Mouse (Mus musculus): Measurements from ENCODE around the gene Crygc. TPM values are rescaled to one million over a fixed set of nuclear protein-coding genes. Genes with fewer than 3 reads are reported as not detected.

Gene Crygc
- total RNA-seq, 1 experiment, result 1.3 TPM

DNA sequence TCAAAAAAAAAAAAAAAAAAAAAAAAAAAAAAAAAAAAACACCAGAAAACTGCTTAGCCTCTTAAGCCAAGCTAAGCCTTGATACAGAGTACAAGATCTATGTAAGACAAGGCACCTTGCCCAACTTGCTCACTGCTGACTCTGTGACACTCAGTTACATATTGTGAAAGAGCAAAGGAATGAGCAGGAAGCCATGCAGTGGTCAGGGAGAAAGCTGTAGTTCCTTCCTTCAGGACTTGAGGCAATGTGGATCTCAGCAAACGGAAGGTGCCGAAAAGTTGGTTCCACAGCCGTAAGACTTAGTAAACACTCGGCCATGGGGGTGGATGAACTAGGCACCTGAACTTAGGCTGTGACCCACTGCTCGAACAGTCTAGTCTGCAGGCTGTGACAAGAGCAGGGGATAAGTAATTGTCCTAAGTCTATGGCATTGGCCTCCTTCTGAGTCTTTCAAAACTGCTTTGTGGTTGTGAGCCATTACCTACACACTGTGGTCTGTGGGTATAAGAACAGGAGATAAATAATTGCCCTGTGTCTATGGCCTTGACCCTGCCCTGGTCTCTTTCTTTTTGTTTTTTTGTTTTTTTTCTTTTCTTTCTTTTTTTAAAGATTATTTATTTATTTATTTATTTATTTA, 40.2 kb upstream of the Crygc start:
- Histone ChIP-seq H3K4me1 (ENCODE audit: control insufficient read depth in 2 of 2, insufficient read depth in 2 of 2, low read length in 2 of 2, poor library complexity in 1 of 2) (peaks cover 2 to 8% of the 10 kb centered on the region in 2 experiments; a peak in 2 of 4 replicates), H3K27ac (ENCODE audit: insufficient read depth, low read depth, low read length, poor library complexity, severe bottlenecking) (no peak overlapping the region), H3K9me3 (ENCODE audit: control insufficient read depth, insufficient read depth, low read depth, low read length) (no peaks in the 10 kb centered on the region), H3K9ac (ENCODE audit: insufficient read depth, low read depth, low read length, poor library complexity, severe bottlenecking) (no peak overlapping the region), H3K4me3 (ENCODE audit: insufficient read depth in 1 of 2, low read depth in 1 of 2, low read length in 2 of 2, poor library complexity in 1 of 2, severe bottlenecking in 1 of 2) (no peak overlapping the region), H3K36me3 (ENCODE audit: control insufficient read depth, insufficient read depth, low read length, poor library complexity, severe bottlenecking) (no peaks in the 10 kb centered on the region)
- no peak for DNase-seq (ENCODE audit: low read depth, low spot score)
- no peak for TF ChIP-seq CHD2 (IDR thresholded peaks at IDR 0.05; ENCODE audit: low read depth, low read length)
- no peak for TF ChIP-seq HCFC1 (IDR thresholded peaks at IDR 0.05; ENCODE audit: borderline replicate concordance, insufficient read depth, low read length)
- TF ChIP-seq MAFK (IDR thresholded peaks at IDR 0.05; ENCODE audit: insufficient read depth, low read depth, low read length), result no peak
- no peak for TF ChIP-seq ZC3H11A (IDR thresholded peaks at IDR 0.05; ENCODE audit: borderline replicate concordance, low read depth, low read length)
- no peak for TF ChIP-seq ZNF384 (IDR thresholded peaks at IDR 0.05; ENCODE audit: low read depth, low read length)
- in situ Hi-C loops (cut with MboI; ENCODE audit: low sequenced_read_pairs in 2 of 2, unreplicated experiment in 2 of 2), result no loop called here

DNA sequence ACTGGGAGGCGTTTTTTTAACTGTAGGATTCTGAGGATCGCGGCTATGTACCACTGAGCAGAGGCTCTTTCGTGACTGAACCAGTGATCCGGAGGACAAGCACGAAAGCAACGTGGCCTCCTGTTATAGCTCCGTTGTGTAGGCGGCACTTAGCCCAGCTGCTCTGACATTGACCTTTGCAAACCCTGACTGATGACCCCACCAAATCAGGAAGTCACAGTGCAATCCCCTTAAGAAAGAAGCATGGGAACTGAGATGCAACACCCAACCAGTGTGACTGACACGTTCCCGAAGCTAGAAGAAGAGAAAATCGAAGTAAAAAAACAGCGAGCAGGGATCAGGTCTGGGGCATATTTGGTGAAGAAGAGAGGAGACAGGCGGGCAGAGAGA, 39.3 kb upstream of the Crygc start:
- no peak for TF ChIP-seq HCFC1 (IDR thresholded peaks at IDR 0.05; ENCODE audit: borderline replicate concordance, insufficient read depth, low read length)
- no peak for TF ChIP-seq ZNF384 (IDR thresholded peaks at IDR 0.05; ENCODE audit: low read depth, low read length)
- TF ChIP-seq CHD2 (IDR thresholded peaks at IDR 0.05; ENCODE audit: low read depth, low read length), result no peak
- TF ChIP-seq ZC3H11A (IDR thresholded peaks at IDR 0.05; ENCODE audit: borderline replicate concordance, low read depth, low read length), result no peak
- TF ChIP-seq MAFK (IDR thresholded peaks at IDR 0.05; ENCODE audit: insufficient read depth, low read depth, low read length), result no peak
- Histone ChIP-seq H3K36me3 (ENCODE audit: control insufficient read depth, insufficient read depth, low read length, poor library complexity, severe bottlenecking) (no peaks in the 10 kb centered on the region; the same call in 1 of the 2 replicates), H3K9me3 (ENCODE audit: control insufficient read depth, insufficient read depth, low read depth, low read length) (no peaks in the 10 kb centered on the region), H3K4me1 (ENCODE audit: control insufficient read depth in 2 of 2, insufficient read depth in 2 of 2, low read length in 2 of 2, poor library complexity in 1 of 2) (peaks cover 2 to 8% of the 10 kb centered on the region in 2 experiments; a peak in 2 of 4 replicates), H3K9ac (ENCODE audit: insufficient read depth, low read depth, low read length, poor library complexity, severe bottlenecking) (peak overlapping the region; percentile 7; the same call in 1 of the 2 replicates), H3K4me3 (ENCODE audit: insufficient read depth in 1 of 2, low read depth in 1 of 2, low read length in 2 of 2, poor library complexity in 1 of 2, severe bottlenecking in 1 of 2) (peak overlapping the region; percentile 4 to 13; a peak in 1 of 4 replicates), H3K27ac (ENCODE audit: insufficient read depth, low read depth, low read length, poor library complexity, severe bottlenecking) (no peak overlapping the region)
- in situ Hi-C loops (cut with MboI; ENCODE audit: low sequenced_read_pairs in 2 of 2, unreplicated experiment in 2 of 2), result no loop called here
- DNase-seq (ENCODE audit: low read depth, low spot score), result no peak

DNA sequence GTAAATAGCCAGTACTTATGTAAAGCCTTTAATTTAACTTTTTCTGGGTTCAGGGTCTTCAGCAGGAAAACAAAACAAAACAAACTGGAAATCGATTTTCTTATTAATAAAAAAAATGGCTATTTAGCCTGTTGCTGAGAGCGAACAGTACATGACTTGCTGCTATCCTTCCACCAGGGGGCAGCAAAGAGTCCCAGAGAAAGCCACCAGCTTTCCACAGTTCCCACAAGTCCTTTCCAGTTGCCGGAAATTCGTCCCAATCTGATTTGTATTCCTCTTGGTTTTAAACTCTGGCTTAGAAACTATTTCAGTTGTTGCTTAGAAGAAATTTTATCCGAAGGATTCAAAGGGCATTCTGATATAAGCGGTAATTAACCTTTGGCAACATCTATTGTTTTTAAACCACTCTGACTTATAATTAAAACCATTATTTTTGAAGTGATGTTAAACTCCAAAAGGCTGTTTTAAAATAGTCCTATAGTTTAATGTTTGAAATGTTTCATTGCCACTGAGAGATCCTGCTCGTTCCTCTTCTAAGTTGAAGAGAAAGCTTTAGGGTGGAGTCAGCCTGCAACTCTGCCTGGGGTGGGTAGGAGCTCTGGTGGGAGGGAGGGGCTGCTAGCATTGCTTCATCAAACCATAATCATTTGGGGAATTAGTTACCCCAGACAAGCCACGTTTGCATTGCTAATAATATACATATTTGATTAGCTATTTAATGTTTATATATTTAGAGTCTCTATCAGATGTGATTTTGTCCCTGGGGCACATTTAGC, 38.7 kb upstream of the Crygc start:
- peak; percentile 88 for DNase-seq (ENCODE audit: low read depth, low spot score)
- Histone ChIP-seq H3K4me3 (ENCODE audit: insufficient read depth in 1 of 2, low read depth in 1 of 2, low read length in 2 of 2, poor library complexity in 1 of 2, severe bottlenecking in 1 of 2) (peak overlapping the region in 1 of 2 experiments; percentile 37; a peak in 2 of 4 replicates), H3K4me1 (ENCODE audit: control insufficient read depth in 2 of 2, insufficient read depth in 2 of 2, low read length in 2 of 2, poor library complexity in 1 of 2) (peaks cover 2 to 8% of the 10 kb centered on the region in 2 experiments; a peak in 2 of 4 replicates), H3K36me3 (ENCODE audit: control insufficient read depth, insufficient read depth, low read length, poor library complexity, severe bottlenecking) (no peaks in the 10 kb centered on the region; the same call in 1 of the 2 replicates), H3K9ac (ENCODE audit: insufficient read depth, low read depth, low read length, poor library complexity, severe bottlenecking) (no peak overlapping the region; the same call in 1 of the 2 replicates), H3K9me3 (ENCODE audit: control insufficient read depth, insufficient read depth, low read depth, low read length) (no peaks in the 10 kb centered on the region), H3K27ac (ENCODE audit: insufficient read depth, low read depth, low read length, poor library complexity, severe bottlenecking) (no peak overlapping the region)
- in situ Hi-C loops (cut with MboI; ENCODE audit: low sequenced_read_pairs in 2 of 2, unreplicated experiment in 2 of 2), result no loop called here
- TF ChIP-seq CHD2 (IDR thresholded peaks at IDR 0.05; ENCODE audit: low read depth, low read length), result no peak
- 0 out of 2 replicates have a peak, but pooled peaks have one; percentile 15 for TF ChIP-seq ZC3H11A (IDR thresholded peaks at IDR 0.05; ENCODE audit: borderline replicate concordance, low read depth, low read length)
- TF ChIP-seq ZNF384 (IDR thresholded peaks at IDR 0.05; ENCODE audit: low read depth, low read length), result peak; percentile 33; the same call in 1 of the 2 replicates
- no peak for TF ChIP-seq HCFC1 (IDR thresholded peaks at IDR 0.05; ENCODE audit: borderline replicate concordance, insufficient read depth, low read length)
- TF ChIP-seq MAFK (IDR thresholded peaks at IDR 0.05; ENCODE audit: insufficient read depth, low read depth, low read length), result no peak

DNA sequence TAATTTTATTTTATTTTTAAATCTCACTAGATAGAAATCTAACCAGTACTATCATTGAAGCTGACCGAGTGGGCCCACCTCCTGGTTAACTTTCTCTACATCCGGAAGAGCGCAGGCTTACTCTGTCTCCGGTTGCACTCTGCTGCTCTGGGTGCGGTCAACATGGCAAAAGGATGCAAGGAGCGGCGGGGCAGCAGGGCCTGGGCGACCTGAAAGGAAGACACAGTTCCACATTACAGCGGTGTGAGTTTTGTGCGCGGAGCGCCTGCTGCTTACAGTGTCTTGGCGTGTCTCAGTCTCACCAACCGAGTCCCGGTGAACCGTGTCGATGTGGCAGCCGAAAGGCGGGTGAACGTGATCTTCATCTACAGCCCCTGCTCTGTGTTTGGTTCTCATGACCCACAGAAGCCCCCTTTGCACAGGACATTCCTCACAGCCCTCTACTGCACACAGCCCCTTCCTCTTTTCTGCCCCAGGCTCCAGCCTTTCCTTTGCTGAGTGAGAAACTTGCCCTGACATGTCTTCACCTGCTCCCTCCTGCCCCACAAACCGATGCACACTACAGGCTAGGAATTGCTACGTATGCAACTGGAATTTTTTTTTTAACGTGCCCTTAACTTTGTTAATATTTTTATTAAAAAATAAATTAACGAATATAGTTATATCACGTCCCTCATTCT, 36.4 kb upstream of the Crygc start:
- no peaks in the 10 kb centered on the region; the same call in 1 of the 2 replicates for H3K36me3 ChIP-seq (ENCODE audit: control insufficient read depth, insufficient read depth, low read length, poor library complexity, severe bottlenecking)
- H3K4me3 ChIP-seq (ENCODE audit: insufficient read depth in 1 of 2, low read depth in 1 of 2, low read length in 2 of 2, poor library complexity in 1 of 2, severe bottlenecking in 1 of 2), result peak overlapping the region; percentile 40 to 80
- peaks cover 2 to 8% of the 10 kb centered on the region in 2 experiments; a peak in 2 of 4 replicates for H3K4me1 ChIP-seq (ENCODE audit: control insufficient read depth in 2 of 2, insufficient read depth in 2 of 2, low read length in 2 of 2, poor library complexity in 1 of 2)
- in situ Hi-C loops (cut with MboI; ENCODE audit: low sequenced_read_pairs in 2 of 2, unreplicated experiment in 2 of 2), result no loop called here
- H3K27ac ChIP-seq (ENCODE audit: insufficient read depth, low read depth, low read length, poor library complexity, severe bottlenecking), result peak overlapping the region; percentile 97
- peak overlapping the region; percentile 91 for H3K9ac ChIP-seq (ENCODE audit: insufficient read depth, low read depth, low read length, poor library complexity, severe bottlenecking)
- peak; percentile 44 for DNase-seq (ENCODE audit: low read depth, low spot score)
- H3K9me3 ChIP-seq (ENCODE audit: control insufficient read depth, insufficient read depth, low read depth, low read length), result no peaks in the 10 kb centered on the region
- TF ChIP-seq HCFC1 (IDR thresholded peaks at IDR 0.05; ENCODE audit: borderline replicate concordance, insufficient read depth, low read length), result no peak
- TF ChIP-seq MAFK (IDR thresholded peaks at IDR 0.05; ENCODE audit: insufficient read depth, low read depth, low read length), result no peak
- no peak for TF ChIP-seq ZC3H11A (IDR thresholded peaks at IDR 0.05; ENCODE audit: borderline replicate concordance, low read depth, low read length)
